Mouse (Mus musculus): ENCODE data around the gene Lgi2.

The Lgi2 gene

DNA sequence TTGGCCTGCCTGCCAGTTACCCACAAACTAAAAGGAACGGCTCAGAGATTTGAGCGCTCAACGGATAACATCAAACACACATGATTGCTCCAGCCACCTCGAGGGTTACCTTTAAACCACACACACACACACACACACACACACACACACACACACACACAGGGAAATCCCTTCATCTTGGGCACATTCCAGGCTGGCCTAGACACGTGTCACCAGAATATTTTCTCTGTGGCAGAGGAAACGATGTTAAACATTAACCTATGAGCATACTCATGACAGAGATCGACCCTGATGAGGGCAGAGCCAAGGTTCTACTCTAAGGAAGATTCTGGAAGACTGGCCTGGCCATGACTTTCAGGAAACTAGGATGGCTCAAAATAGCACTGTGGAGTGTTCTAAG is 29.2 kb downstream of the Lgi2 start:
- no peak for DNase-seq (ENCODE audit: low spot score)

GRCm38 (mm10) chr5:52534798-52535590 is 31.3 kb downstream of the Lgi2 start:
- no peak for DNase-seq (ENCODE audit: low spot score)

DNA sequence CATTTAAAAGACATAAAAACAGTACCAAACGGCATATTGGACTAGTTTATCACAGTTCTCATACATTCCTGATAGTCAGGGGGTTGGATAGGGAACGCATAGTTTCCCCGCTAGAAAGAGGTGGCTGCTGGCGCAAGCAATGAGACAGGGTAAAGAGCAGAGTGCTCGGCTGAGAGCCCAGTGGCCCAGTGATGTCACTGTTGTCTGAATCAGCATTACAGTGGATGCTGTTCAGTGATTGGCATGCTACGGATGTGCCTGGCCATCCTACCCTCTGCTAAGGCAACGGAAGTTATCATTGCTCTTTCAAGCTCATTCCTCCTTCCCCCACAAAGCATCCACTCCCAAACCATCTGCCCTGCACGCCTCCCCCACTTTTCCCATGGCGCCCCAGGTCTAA is 32.6 kb downstream of the Lgi2 start:
- DNase-seq (ENCODE audit: low spot score): no peak

- no peak for DNase-seq (ENCODE audit: low spot score)
These were observed 37.7 kb downstream of the Lgi2 start for GRCm38 (mm10) chr5:52528545-52528944.

DNA sequence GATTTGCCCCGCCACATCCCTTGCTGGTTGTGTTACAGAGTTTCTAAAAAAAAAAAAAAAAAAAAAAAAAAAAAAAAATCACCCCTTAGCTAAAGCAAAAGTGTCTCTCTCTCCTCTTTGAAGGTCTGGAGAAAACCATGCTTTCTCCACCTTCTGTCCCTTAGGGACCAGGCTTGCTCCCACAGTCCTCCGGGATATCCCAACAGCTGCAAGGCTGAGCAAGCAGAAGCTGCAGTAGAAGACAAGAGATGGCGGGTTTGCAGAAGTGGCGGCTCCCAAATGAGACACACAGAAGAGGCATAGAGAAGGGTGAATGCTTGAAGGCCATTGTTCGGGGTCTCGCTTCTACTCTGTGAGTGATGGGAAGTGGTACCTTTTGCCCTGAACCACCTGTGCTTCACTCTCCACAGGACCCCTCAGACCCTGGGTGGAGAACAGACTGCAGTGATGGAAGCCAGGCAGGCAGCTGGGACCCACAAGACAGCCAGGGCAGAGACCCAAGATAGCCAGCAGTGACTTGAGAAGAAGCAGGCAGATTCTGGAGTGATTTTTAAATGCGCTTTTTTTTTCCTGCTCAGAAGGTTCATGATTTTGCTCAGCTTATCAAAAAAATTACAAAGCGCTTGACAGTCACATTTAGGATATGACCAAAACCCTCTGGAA is 39.8 kb downstream of the Lgi2 start:
- no peak for DNase-seq (ENCODE audit: low spot score)

- DNase-seq (ENCODE audit: low spot score): no peak
These were observed 42.1 kb downstream of the Lgi2 start for GRCm38 (mm10) chr5:52524207-52524606.

GRCm38 (mm10) chr5:52519921-52520320 is 46.3 kb downstream of the Lgi2 start:
- no peak for DNase-seq (ENCODE audit: low spot score)

- DNase-seq (ENCODE audit: low spot score): peak; percentile 21
These were observed 50.2 kb downstream of the Lgi2 start for GRCm38 (mm10) chr5:52516072-52516476.

DNA sequence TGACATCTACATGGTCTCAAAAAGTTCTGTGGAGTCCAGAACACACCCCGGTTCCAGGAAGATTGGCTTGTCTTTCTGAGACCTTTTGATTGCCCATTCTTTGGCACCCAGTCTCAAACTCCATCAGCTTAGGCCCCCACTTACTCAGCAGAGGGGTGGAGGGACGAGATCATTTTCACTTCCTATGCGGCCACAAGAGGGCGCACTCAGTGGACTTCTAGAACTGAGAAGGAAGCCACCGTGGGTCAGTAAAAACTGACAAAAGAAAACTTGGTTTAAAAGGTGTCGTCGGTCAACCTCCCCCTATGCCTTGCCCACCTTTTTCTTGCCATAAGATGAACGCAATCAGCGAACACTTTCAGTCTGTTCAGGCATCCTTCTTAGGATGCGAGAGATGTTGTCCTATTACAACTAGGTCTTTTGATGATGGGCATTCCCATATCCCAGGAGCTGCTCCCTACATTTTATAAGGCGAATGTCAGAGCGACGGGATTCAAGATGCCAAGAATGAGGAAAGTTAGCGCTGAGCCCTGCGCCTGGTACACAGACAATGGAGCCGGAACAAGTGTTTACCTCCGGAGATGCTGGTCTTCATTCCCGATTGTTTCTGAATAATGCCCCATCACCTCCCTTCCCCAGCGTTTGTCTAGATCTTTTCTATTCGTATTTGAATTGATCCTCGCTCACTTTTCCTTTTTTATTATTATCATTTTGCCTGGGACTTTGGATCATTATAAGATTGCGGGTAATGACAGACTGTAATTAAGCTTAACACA is 50.8 kb downstream of the Lgi2 start:
- DNase-seq (ENCODE audit: low spot score): peak; percentile 69

- DNase-seq (ENCODE audit: low spot score): no peak
These were observed 55.2 kb downstream of the Lgi2 start for GRCm38 (mm10) chr5:52511089-52511488.

- DNase-seq (ENCODE audit: low spot score): no peak
These were observed 56.8 kb downstream of the Lgi2 start for GRCm38 (mm10) chr5:52509416-52509815.

DNA sequence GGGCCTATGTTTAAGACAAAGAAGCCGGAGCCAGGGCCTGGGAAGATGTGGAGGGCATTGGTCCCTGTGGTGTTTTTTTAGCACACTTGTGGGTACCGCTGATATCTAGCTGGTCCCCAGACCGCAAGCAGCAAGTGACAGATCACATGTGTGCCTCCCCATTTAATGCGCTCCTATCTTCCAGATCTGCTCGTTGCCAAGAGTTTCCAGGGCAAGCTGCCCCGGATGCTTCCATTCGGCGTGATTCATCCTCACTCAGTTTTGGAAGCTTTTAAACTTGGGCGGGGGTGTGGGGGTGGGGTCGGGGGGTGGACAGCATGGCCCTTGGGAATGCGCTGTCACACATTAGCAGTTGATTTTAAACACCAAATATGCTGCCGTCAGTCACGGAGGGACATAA is 61.6 kb downstream of the Lgi2 start:
- peak; percentile 42 for DNase-seq (ENCODE audit: low spot score)

GRCm38 (mm10) chr5:52504148-52504547 is 62.1 kb downstream of the Lgi2 start:
- peak; percentile 59 for DNase-seq (ENCODE audit: low spot score)

GRCm38 (mm10) chr5:52495671-52496070 is 70.6 kb downstream of the Lgi2 start:
- no peak for DNase-seq (ENCODE audit: low spot score)

DNA sequence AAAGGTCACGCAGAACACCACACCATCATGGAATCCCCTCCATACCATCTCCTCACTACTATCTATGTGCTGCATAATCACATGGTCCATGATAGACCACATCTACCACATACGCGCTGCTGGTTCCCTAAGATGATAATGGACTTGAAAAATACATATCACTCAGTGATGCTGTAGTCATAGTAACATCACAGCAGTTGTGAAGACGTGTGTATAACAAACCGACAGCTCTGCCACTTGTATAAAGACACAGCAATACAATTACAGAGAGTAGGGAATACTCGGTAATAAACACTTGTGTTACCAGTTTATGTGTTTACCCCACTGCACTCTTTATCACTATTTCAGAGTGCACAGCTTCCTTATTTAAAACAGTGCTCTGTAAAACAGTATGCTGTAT is 74.8 kb downstream of the Lgi2 start:
- no peak for DNase-seq (ENCODE audit: low spot score)

DNA sequence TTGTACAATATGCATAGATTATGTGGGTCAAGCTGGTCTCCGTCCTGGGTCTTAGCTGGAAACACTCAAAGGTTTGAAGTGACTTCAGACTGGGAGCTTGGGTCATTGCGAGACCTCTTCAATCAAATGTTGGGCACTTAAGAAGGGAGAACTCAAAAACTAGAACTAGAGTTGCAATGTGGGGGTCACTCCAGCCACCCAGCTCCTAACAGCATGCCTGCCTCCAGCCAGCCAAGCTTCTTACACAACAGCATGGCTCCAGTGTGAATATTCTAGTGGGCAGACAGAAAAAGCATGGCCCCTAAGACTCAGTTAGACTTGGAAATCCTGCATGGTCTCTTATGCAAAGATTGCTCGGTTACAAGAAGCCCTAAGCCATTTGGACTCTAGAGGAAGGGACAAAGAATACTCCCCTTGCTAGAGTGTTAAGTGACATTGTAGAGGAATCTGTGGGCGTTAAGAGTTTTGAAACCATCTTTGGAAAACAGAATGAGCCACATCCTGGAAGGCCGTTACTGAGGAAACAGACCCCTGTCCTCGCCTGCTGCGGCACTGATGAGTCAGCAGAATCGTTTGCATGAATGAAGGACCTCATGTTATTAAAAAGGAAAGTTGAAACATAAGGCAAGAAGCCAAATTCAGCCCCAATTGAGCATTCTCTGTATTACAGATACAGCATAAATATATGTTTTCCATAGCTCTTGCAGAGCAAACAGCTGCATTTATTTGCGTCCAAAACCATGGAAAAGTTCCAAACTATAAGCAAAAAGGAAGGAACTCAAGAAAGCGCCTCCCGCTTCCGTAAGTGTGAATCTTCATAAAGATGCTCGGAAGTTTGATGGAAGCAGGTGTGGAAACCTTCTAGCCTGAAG is 78.5 kb downstream of the Lgi2 start:
- DNase-seq (ENCODE audit: low spot score): no peak
